In genomic region chr1:160789876-160790275, GRCm38 (mm10) we compare ENCODE assay signal across 23 mouse cellular contexts. TPM values are rescaled to one million over a fixed set of nuclear protein-coding genes. Genes with fewer than 3 reads are reported as not detected.
A peak's percentile ranks its signal among the peaks of the same experiment; 100 is the strongest.
DNase-seq lines count a peak whose midpoint lies in the region; ATAC-seq and TF ChIP-seq lines count a peak whose summit lies in the region.
"Had no signal": no experiment of that assay in that cellular context is flagged by ENCODE, and none has a peak within 500 bp of the region (broad histone marks: within the 10 kb centered on the region; RNA-seq: fewer than 3 reads in every experiment).

No protein-coding gene starts in this region.

- TF ChIP-seq POLR2A in MEL (IDR thresholded peaks at IDR 0.05; ENCODE audit: control insufficient read depth in 1 of 2, insufficient read depth in 1 of 2, low read depth in 1 of 2, low read length in 2 of 2, poor library complexity in 1 of 2), result no peak

- no peak overlapping the region for H3K4me3 ChIP-seq in layer of hippocampus, adult 2 months
- no peak overlapping the region for H3K4me3 ChIP-seq in MEL (ENCODE audit: control insufficient read depth in 1 of 2, insufficient read depth in 1 of 2, low read depth in 2 of 2, low read length in 2 of 2)
- no peak overlapping the region for H3K4me3 ChIP-seq in liver, embryonic 14.5 days (ENCODE audit: insufficient read depth in 1 of 2, low read depth in 2 of 2, low read length in 2 of 2)
- H3K4me3 ChIP-seq: forebrain, embryonic 13.5 days; left cerebral cortex, adult 2 months; limb, embryonic 10.5 days; liver, embryonic 13.5 days; megakaryocyte, embryonic 14.5 days had no signal

- no peak for ATAC-seq in liver, embryonic 14.5 days (ENCODE audit: insufficient read depth)
- no peak for ATAC-seq in megakaryocyte, adult 5-6 weeks (ENCODE audit: poor library complexity, severe bottlenecking)
- ATAC-seq: forebrain, embryonic 13.5 days; lung, postnatal 0 days; Patski had no signal

- H3K27me3 ChIP-seq in MEL (ENCODE audit: control insufficient read depth in 1 of 2, insufficient read depth in 2 of 2, low read length in 2 of 2), result no peaks in the 10 kb centered on the region
- H3K27me3 ChIP-seq in liver, embryonic 14.5 days (ENCODE audit: control insufficient read depth, insufficient read depth, low read length), result no peaks in the 10 kb centered on the region
- H3K27me3 ChIP-seq: forebrain, embryonic 13.5 days; liver, embryonic 13.5 days; megakaryocyte, embryonic 14.5 days; Patski had no signal

- peaks cover 7 to 19% of the 10 kb centered on the region in 2 experiments for H3K36me3 ChIP-seq in MEL (ENCODE audit: control insufficient read depth in 1 of 2, insufficient read depth in 2 of 2, low read length in 2 of 2)
- no peaks in the 10 kb centered on the region for H3K36me3 ChIP-seq in liver, embryonic 14.5 days (replicated peaks; ENCODE audit: control insufficient read depth, insufficient read depth, low read depth)
- H3K36me3 ChIP-seq: limb, embryonic 10.5 days; liver, embryonic 13.5 days had no signal

- H3K4me1 ChIP-seq in MEL (ENCODE audit: control insufficient read depth in 1 of 2, insufficient read depth in 2 of 2, low read length in 2 of 2), result peaks cover 12 to 28% of the 10 kb centered on the region in 2 experiments
- H3K4me1 ChIP-seq in liver, embryonic 14.5 days (replicated peaks; ENCODE audit: control insufficient read depth in 2 of 2, insufficient read depth in 2 of 2, low read length in 1 of 2), result peaks cover 22 to 39% of the 10 kb centered on the region in 2 experiments

- 75% methylated on average over 3 of the region's 3 CpGs for WGBS in liver, embryonic 14.5 days (ENCODE audit: insufficient replicate concordance)

- peaks cover 40% of the 10 kb centered on the region for H3K79me2 ChIP-seq in MEL (ENCODE audit: control insufficient read depth, insufficient read depth, low read length, poor library complexity)

- H3K9me3 ChIP-seq in MEL (replicated peaks; ENCODE audit: insufficient read depth, low read length), result no peaks in the 10 kb centered on the region
- no peaks in the 10 kb centered on the region for H3K9me3 ChIP-seq in liver, embryonic 14.5 days (ENCODE audit: control insufficient read depth, low read length)
- H3K9me3 ChIP-seq: forebrain, embryonic 13.5 days; limb, embryonic 10.5 days; liver, embryonic 13.5 days; megakaryocyte, embryonic 14.5 days had no signal

- peak; percentile 48 for TF ChIP-seq CTCF in layer of hippocampus, adult 2 months (conservative IDR thresholded peaks at IDR 0.05)
- TF ChIP-seq CTCF in MEL (IDR thresholded peaks at IDR 0.05 in 2 of 3, conservative IDR thresholded peaks at IDR 0.05 in 1 of 3; ENCODE audit: control insufficient read depth in 1 of 3, insufficient read depth in 1 of 3, low read depth in 2 of 3, low read length in 3 of 3, poor library complexity in 1 of 3, severe bottlenecking in 1 of 3), result peak; percentile 13 to 40 (median 25); a peak in 2 of 6 replicates
- peak; percentile 66 for TF ChIP-seq CTCF in liver, embryonic 14.5 days (IDR thresholded peaks at IDR 0.05; ENCODE audit: low read depth)

- peak; percentile 4 for TF ChIP-seq RAD21 in MEL (IDR thresholded peaks at IDR 0.05; ENCODE audit: low read depth, low read length)

- no peak overlapping the region for H3K4me2 ChIP-seq in liver, embryonic 14.5 days (ENCODE audit: low read depth)
- H3K4me2 ChIP-seq: forebrain, embryonic 13.5 days; liver, embryonic 13.5 days had no signal

- DNase-seq in layer of hippocampus, adult 2 months (ENCODE audit: low spot score in 2 of 2), result no peak
- no peak for DNase-seq in layer of hippocampus, postnatal 25 days (ENCODE audit: extremely low spot score in 1 of 2, low spot score in 1 of 2)
- DNase-seq in A20 (ENCODE audit: low read depth, low spot score), result peak; percentile 40
- peak; percentile 59 for DNase-seq in MEL (ENCODE audit: low read depth, low spot score)
- DNase-seq in liver, embryonic 14.5 days (ENCODE audit: low read depth in 3 of 3, low spot score in 3 of 3), result no peak
- no peak for DNase-seq in spleen, postnatal 4 days (ENCODE audit: low spot score in 2 of 2)
- no peak for DNase-seq in right cerebral cortex, postnatal 14 days
- DNase-seq: adrenal gland, postnatal 25 days; cerebellum, adult 11-12 months; cerebellum, postnatal 36 days; heart, adult 11 months; kidney, adult 8-10 months; kidney, postnatal 25 days; liver, embryonic 13.5 days; midbrain, embryonic 14.5 days; thymus, adult 18-20 months had no signal

- no peak for TF ChIP-seq EP300 in MEL (IDR thresholded peaks at IDR 0.05; ENCODE audit: low read depth in 1 of 2, low read length in 2 of 2)
- TF ChIP-seq EP300 in liver, embryonic 14.5 days (IDR thresholded peaks at IDR 0.05; ENCODE audit: low read depth), result no peak

- H3K27ac ChIP-seq in layer of hippocampus, adult 2 months, result no peak overlapping the region
- H3K27ac ChIP-seq in MEL (ENCODE audit: control insufficient read depth, low read depth, low read length), result no peak overlapping the region
- no peak overlapping the region for H3K27ac ChIP-seq in liver, embryonic 14.5 days
- H3K27ac ChIP-seq: forebrain, embryonic 13.5 days; left cerebral cortex, adult 2 months; limb, embryonic 10.5 days had no signal

- no peak overlapping the region for H3K9ac ChIP-seq in MEL (ENCODE audit: control insufficient read depth, low read depth, low read length, poor library complexity, severe bottlenecking)
- H3K9ac ChIP-seq in liver, embryonic 14.5 days (replicated peaks), result no peak overlapping the region
- H3K9ac ChIP-seq: forebrain, embryonic 13.5 days; liver, embryonic 13.5 days had no signal

TF ChIP-seq in MEL, 35 proteins besides CTCF, POLR2A, EP300 and RAD21:
- TF ChIP-seq NRF1 (IDR thresholded peaks at IDR 0.05; ENCODE audit: insufficient read depth, low read depth, low read length, poor library complexity, severe bottlenecking) (no peak), MAZ (IDR thresholded peaks at IDR 0.05; ENCODE audit: low read depth, low read length) (no peak), MAX (IDR thresholded peaks at IDR 0.05; ENCODE audit: low read length) (peak; percentile 70), MXI1 (IDR thresholded peaks at IDR 0.05; ENCODE audit: low read depth, low read length) (peak; percentile 61; the same call in 1 of the 2 replicates), TCF12 (IDR thresholded peaks at IDR 0.05; ENCODE audit: low read depth, low read length) (no peak)

RNA-seq across cellular contexts. Expression of gene Rabgap1l, which starts 3.1 kb away (rescaled TPM):
- 100 to 1,000 TPM; 241 to 255 TPM for total RNA-seq in layer of hippocampus, adult 2 months (2021)
- 100 to 1,000 TPM; 214 to 241 TPM for total RNA-seq in layer of hippocampus, postnatal 25 days (2021)
- total RNA-seq in MEL (2012; rRNA removed), result 24.0 and 26.2 TPM in 2 replicates
- 10 to 100 TPM in 1 of 2 experiments, not detected in 1; 24.1 TPM for polyA plus RNA-seq in MEL (2012; ENCODE audit: insufficient read depth in 1 of 2, insufficient read length in 2 of 2, low read depth in 1 of 2, low replicate concordance in 2 of 2, missing spikeins in 1 of 2)
- polyA plus RNA-seq in liver, embryonic 14.5 days (2012; rRNA removed), result 10.6 and 18.7 TPM in 2 replicates
- polyA plus RNA-seq in liver, embryonic 14.5 days (2014; fragmentation: Nextera tagmentation; extraction: Ambion mirVana), result 27.5 and 31.3 TPM in 2 replicates
- 60.8 and 78.6 TPM in 2 replicates for total RNA-seq in megakaryocyte, adult 5-6 weeks (2015)
- 96.4 and 99.5 TPM in 2 replicates for total RNA-seq in megakaryocyte, adult 5-6 weeks (2017)

Comparison
In these comparisons a context has a peak if more than half of its experiments do, and no peak if none do; other contexts are left out.
1. DNase-seq: peak in A20 (single experiment) and MEL (single experiment); none in layer of hippocampus, adult 2 months (0 of 2), layer of hippocampus, postnatal 25 days (0 of 2), liver, embryonic 14.5 days (0 of 3), spleen, postnatal 4 days (0 of 2) and right cerebral cortex, postnatal 14 days (single experiment).
2. Peak in every context shown above with its lines, with median percentiles within 50 percentile points of each other: CTCF ChIP-seq.